In the genomic region with DNA sequence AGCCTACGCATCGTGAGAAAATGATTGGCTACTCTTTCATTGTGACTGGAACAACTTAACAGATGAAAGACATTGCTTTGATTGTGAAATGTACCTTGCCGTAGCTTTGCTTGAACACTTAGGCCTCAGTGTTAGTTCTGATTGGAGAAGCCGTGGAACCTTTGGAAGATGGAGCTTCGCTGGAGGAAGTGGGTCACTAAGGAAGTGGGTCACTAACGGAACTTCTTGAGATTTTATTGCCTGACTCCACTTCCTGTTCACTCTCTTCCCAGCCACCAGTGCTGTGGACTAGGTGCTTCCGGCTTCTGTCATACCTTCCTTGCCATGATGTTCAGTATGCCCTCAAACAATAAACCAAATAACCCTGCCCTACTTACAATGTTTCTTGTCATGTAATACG, we compare ENCODE assay signal across 21 mouse cellular contexts.
DNase-seq lines count a peak whose midpoint lies in the region; ATAC-seq lines count a peak whose summit lies in the region.
"Had no signal": no experiment of that assay in that cellular context is flagged by ENCODE, and none has a peak within 500 bp of the region (broad histone marks: within the 10 kb centered on the region; RNA-seq: fewer than 3 reads in every experiment).

No protein-coding gene starts in this region.

- peaks cover under 1% of the 10 kb centered on the region; the same call in 1 of the 2 replicates for H3K36me3 ChIP-seq in forebrain, embryonic 12.5 days (replicated peaks)
- H3K36me3 ChIP-seq in hindbrain, embryonic 12.5 days, result 0 out of 2 replicates have a peak, but pooled peaks cover 6% of the 10 kb centered on the region
- H3K36me3 ChIP-seq: embryonic facial prominence, embryonic 10.5 days; forebrain, embryonic 15.5 days; heart, embryonic 15.5 days; hindbrain, embryonic 15.5 days had no signal

- H3K4me3 ChIP-seq in forebrain, embryonic 12.5 days (replicated peaks), result no peak overlapping the region
- H3K4me3 ChIP-seq in hindbrain, embryonic 12.5 days, result no peak overlapping the region
- H3K4me3 ChIP-seq: embryonic facial prominence, embryonic 10.5 days; erythroblast, embryonic 14.5 days; forebrain, embryonic 10.5 days; forebrain, embryonic 15.5 days; heart, adult 2 months; heart, embryonic 15.5 days; hindbrain, embryonic 10.5 days; hindbrain, embryonic 15.5 days had no signal

- DNase-seq in thymus, postnatal 0 days (ENCODE audit: low spot score), result peak; percentile 39
- DNase-seq in thymus, postnatal 10 days (ENCODE audit: low spot score in 2 of 2), result no peak
- DNase-seq: adrenal gland, adult 8-10 months; cerebellum, adult 11-12 months; cerebellum, adult 9-11 months; cerebellum, postnatal 36 days; gastrocnemius, postnatal 10 days; heart, adult 2 months; heart, postnatal 14 days had no signal

- no peak overlapping the region for H3K9ac ChIP-seq in forebrain, embryonic 12.5 days
- H3K9ac ChIP-seq in hindbrain, embryonic 12.5 days, result no peak overlapping the region
- H3K9ac ChIP-seq: forebrain, embryonic 15.5 days; heart, embryonic 15.5 days; hindbrain, embryonic 15.5 days had no signal

- H3K4me2 ChIP-seq in forebrain, embryonic 12.5 days, result no peak overlapping the region
- H3K4me2 ChIP-seq in hindbrain, embryonic 12.5 days (replicated peaks), result no peak overlapping the region
- H3K4me2 ChIP-seq: forebrain, embryonic 15.5 days; heart, embryonic 11.5 days; heart, embryonic 15.5 days; hindbrain, embryonic 15.5 days had no signal

- ATAC-seq in common myeloid progenitor, adult 5-6 weeks (replicated peaks; ENCODE audit: low read depth, poor library complexity, severe bottlenecking), result peak; percentile 79
- peak; percentile 64 for ATAC-seq in megakaryocyte progenitor cell, adult 5-6 weeks (replicated peaks; ENCODE audit: poor library complexity)
- ATAC-seq in forebrain, embryonic 12.5 days (ENCODE audit: low FRiP score), result no peak
- ATAC-seq in hindbrain, embryonic 12.5 days (ENCODE audit: low FRiP score), result no peak
- ATAC-seq: forebrain, embryonic 15.5 days had no signal

- WGBS in forebrain, embryonic 12.5 days, result 92% methylated on average over 8 of the region's 8 CpGs
- WGBS in hindbrain, embryonic 12.5 days, result 87% methylated on average over 8 of the region's 8 CpGs

- H3K4me1 ChIP-seq in forebrain, embryonic 12.5 days, result peaks cover 9% of the 10 kb centered on the region
- peaks cover 17% of the 10 kb centered on the region for H3K4me1 ChIP-seq in hindbrain, embryonic 12.5 days
- H3K4me1 ChIP-seq: heart, embryonic 15.5 days had no signal

- H3K27me3 ChIP-seq in forebrain, embryonic 12.5 days, result peaks cover 14% of the 10 kb centered on the region; the same call in 1 of the 2 replicates
- H3K27me3 ChIP-seq in hindbrain, embryonic 12.5 days, result no peaks in the 10 kb centered on the region
- H3K27me3 ChIP-seq: forebrain, embryonic 15.5 days; heart, embryonic 15.5 days; hindbrain, embryonic 15.5 days had no signal

- H3K27ac ChIP-seq in forebrain, embryonic 12.5 days, result no peak overlapping the region
- no peak overlapping the region for H3K27ac ChIP-seq in hindbrain, embryonic 12.5 days
- H3K27ac ChIP-seq: embryonic facial prominence, embryonic 10.5 days; forebrain, embryonic 10.5 days; forebrain, embryonic 15.5 days; heart, adult 2 months; heart, embryonic 15.5 days; hindbrain, embryonic 10.5 days; hindbrain, embryonic 15.5 days had no signal

- H3K9me3 ChIP-seq in forebrain, embryonic 12.5 days, result no peaks in the 10 kb centered on the region
- no peaks in the 10 kb centered on the region for H3K9me3 ChIP-seq in hindbrain, embryonic 12.5 days (replicated peaks)
- H3K9me3 ChIP-seq: embryonic facial prominence, embryonic 10.5 days; forebrain, embryonic 10.5 days; forebrain, embryonic 15.5 days; heart, embryonic 15.5 days; hindbrain, embryonic 15.5 days had no signal

Comparison
In these comparisons a context has a peak if more than half of its experiments do, and no peak if none do; other contexts are left out.
1. ATAC-seq: peak in common myeloid progenitor, adult 5-6 weeks (single experiment) and megakaryocyte progenitor cell, adult 5-6 weeks (single experiment); none in forebrain, embryonic 12.5 days (single experiment) and hindbrain, embryonic 12.5 days (single experiment).